Mouse (Mus musculus) megakaryocyte-erythroid progenitor cell, adult 5-6 weeks (primary cell): ENCODE data around the gene Gm10964. TPM values are rescaled to one million over a fixed set of nuclear protein-coding genes. Genes with fewer than 3 reads are reported as not detected.

Source experiments
- total RNA-seq, 2 experiments: library from RNA; stranded (forward) in 1 of 2; stranded (reverse) in 1 of 2; fragments of 200-1000, 215-1000 nt in 1 of 2; fragments of >200 nt in 1 of 2; fragmentation: Nextera tagmentation in 1 of 2; gene quantifications; 2 replicates each; pipeline ENCODE4 v1.2.3; 2014 to 2017

Gene Gm10964
- total RNA-seq, 2 experiments from 2014 or later, result not detected

Other genes starting within 250 kb of the Gm10964 start
- not detected in 2 replicates for gene Syt6, start 164.1 kb upstream of the Gm10964 start, total RNA-seq (2014; fragmentation: Nextera tagmentation)
- gene Syt6, start 164.1 kb upstream of the Gm10964 start, total RNA-seq (2017), result not detected in 2 replicates
- gene Atg4a-ps, start 93.3 kb upstream of the Gm10964 start, total RNA-seq (2014; fragmentation: Nextera tagmentation), result not detected in 2 replicates
- 0.88 and 1.7 TPM in 2 replicates for gene Atg4a-ps, start 93.3 kb upstream of the Gm10964 start, total RNA-seq (2017)
- gene Olfml3, start 1.4 kb upstream of the Gm10964 start, total RNA-seq (2014; fragmentation: Nextera tagmentation), result not detected in 2 replicates
- 0.56 TPM in 1 of 2 replicates, not detected in the other for gene Olfml3, start 1.4 kb upstream of the Gm10964 start, total RNA-seq (2017)
- gene Hipk1, start 52.2 kb downstream of the Gm10964 start, total RNA-seq (2014; fragmentation: Nextera tagmentation), result 98.1 and 127 TPM in 2 replicates
- gene Hipk1, start 52.2 kb downstream of the Gm10964 start, total RNA-seq (2017), result 64.3 and 69.2 TPM in 2 replicates
- 17.9 and 25.4 TPM in 2 replicates for gene Dclre1b, start 70.1 kb downstream of the Gm10964 start, total RNA-seq (2014; fragmentation: Nextera tagmentation)
- 8.3 and 9.8 TPM in 2 replicates for gene Dclre1b, start 70.1 kb downstream of the Gm10964 start, total RNA-seq (2017)
- 14.9 and 22.2 TPM in 2 replicates for gene Ap4b1, start 70.2 kb downstream of the Gm10964 start, total RNA-seq (2014; fragmentation: Nextera tagmentation)
- gene Ap4b1, start 70.2 kb downstream of the Gm10964 start, total RNA-seq (2017), result 14.6 and 28.8 TPM in 2 replicates
- gene Gm43064, start 70.2 kb downstream of the Gm10964 start, total RNA-seq (2014; fragmentation: Nextera tagmentation), result not detected in 2 replicates
- gene Gm43064, start 70.2 kb downstream of the Gm10964 start, total RNA-seq (2017), result not detected in 2 replicates
- gene Bcl2l15, start 93.2 kb downstream of the Gm10964 start, total RNA-seq (2014; fragmentation: Nextera tagmentation), result 6.4 and 10.1 TPM in 2 replicates
- gene Bcl2l15, start 93.2 kb downstream of the Gm10964 start, total RNA-seq (2017), result 4.0 and 9.3 TPM in 2 replicates
- 6.7 and 15.5 TPM in 2 replicates for gene Ptpn22, start 120.4 kb downstream of the Gm10964 start, total RNA-seq (2014; fragmentation: Nextera tagmentation)
- 14.0 and 19.4 TPM in 2 replicates for gene Ptpn22, start 120.4 kb downstream of the Gm10964 start, total RNA-seq (2017)
- gene Rsbn1, start 174.8 kb downstream of the Gm10964 start, total RNA-seq (2014; fragmentation: Nextera tagmentation), result 22.9 and 25.1 TPM in 2 replicates
- 30.6 and 38.4 TPM in 2 replicates for gene Rsbn1, start 174.8 kb downstream of the Gm10964 start, total RNA-seq (2017)
- gene Phtf1, start 228.7 kb downstream of the Gm10964 start, total RNA-seq (2014; fragmentation: Nextera tagmentation), result 21.7 and 28.2 TPM in 2 replicates
- gene Phtf1, start 228.7 kb downstream of the Gm10964 start, total RNA-seq (2017), result 32.7 and 35.5 TPM in 2 replicates